Mouse (Mus musculus) liver, embryonic 18 days (tissue): Measurements from ENCODE around the gene Gm21776. TPM values are rescaled to one million over a fixed set of nuclear protein-coding genes. Genes with fewer than 3 reads are reported as not detected.

ENCODE experiments used
- polyA plus RNA-seq: library from polyadenylated mRNA; depleted of rRNA; stranded (reverse); fragments of >200 nt; gene quantifications from 2 replicates; pipeline ENCODE4 v1.2.3, GENCODE M21; 2012; rRNA removed

The Gm21776 gene
- polyA plus RNA-seq: not detected in 2 replicates

DNA sequence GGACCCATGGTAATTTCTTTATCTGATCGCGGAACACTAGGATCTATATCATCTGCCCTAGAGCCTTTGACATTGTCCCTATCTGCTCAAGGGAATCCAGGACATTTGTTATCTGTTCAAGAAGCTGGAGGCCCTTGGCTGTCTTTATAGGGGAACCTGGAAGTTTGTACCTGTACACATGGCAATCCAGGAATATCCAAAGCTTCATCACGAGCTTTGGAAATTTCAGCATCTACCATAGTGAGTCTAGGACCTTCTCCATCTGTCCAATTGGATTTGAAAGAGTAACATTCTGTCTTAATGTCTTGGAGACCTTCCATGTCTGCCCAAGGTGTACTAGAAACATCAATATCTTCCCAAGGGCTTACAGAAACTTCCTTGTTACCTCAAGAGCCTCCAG is at the start of gene Gm21776:
Gene Gm21776, plus strand, starts transcription at position 301 of the 400 bp plus-strand sequence.

